Mouse (Mus musculus) liver, embryonic 14.5 days (tissue): ENCODE data around the gene BC049762. TPM values are rescaled to one million over a fixed set of nuclear protein-coding genes. Genes with fewer than 3 reads are reported as not detected.

Experiments used
- ATAC-seq: fragments of 200-750 bp; cut with Nextera tagmentation; 2 replicates; pipeline ENCODE4 v1.8.0; 2017; ENCODE audit warnings: moderate number of reproducible peaks, mild to moderate bottlenecking, moderate library complexity; ENCODE audit not compliant: insufficient read depth
- DNase-seq, 3 experiments: peaks; one replicate each; pipeline ENCODE4 v3.0.0-alpha.2; 2012 to 2013; ENCODE audit warnings: low read depth in 3 of 3, low spot score in 3 of 3
- H3K27ac ChIP-seq: fragments of 300-500 bp; sonication (generic); 2 replicates; pipeline ENCODE4 v1.5.1; 2014; ENCODE audit warnings: moderate library complexity, mild to moderate bottlenecking, control low read depth, inconsistent platforms
- H3K27me3 ChIP-seq: fragments of 300-500 bp; sonication (generic); 2 replicates; pipeline ENCODE4 v1.6.1; 2014; ENCODE audit warnings: mild to moderate bottlenecking, low read length, moderate library complexity; ENCODE audit not compliant: control insufficient read depth, insufficient read depth
- H3K36me3 ChIP-seq: fragments of 300-500 bp; sonication (generic); replicated peaks from 2 replicates; pipeline ENCODE4 v1.6.1; 2014; ENCODE audit warnings: low read depth; ENCODE audit not compliant: control insufficient read depth, insufficient read depth
- H3K4me1 ChIP-seq, 2 experiments: fragments of 200-500 bp in 1 of 2; fragments of 300-500 bp in 1 of 2; sonication (generic) in 1 of 2; replicated peaks; 2 replicates each; pipeline ENCODE4 v1.6.1; 2012 to 2014; ENCODE audit warnings: antibody characterized with exemption in 1 of 2, inconsistent platforms in 1 of 2, low read length in 1 of 2; ENCODE audit not compliant: control insufficient read depth in 2 of 2, insufficient read depth in 2 of 2
- H3K4me2 ChIP-seq: fragments of 300-500 bp; sonication (generic); 2 replicates; pipeline ENCODE4 v1.6.1; 2014; ENCODE audit warnings: low read depth, mild to moderate bottlenecking, control low read depth, moderate library complexity
- H3K4me3 ChIP-seq, 2 experiments: fragments of 200-500 bp in 1 of 2; fragments of 300-500 bp in 1 of 2; sonication (generic) in 1 of 2; 2 replicates each; pipeline ENCODE4 v1.5.1; 2012 to 2014; ENCODE audit warnings: low read depth in 2 of 2, low read length in 2 of 2, mild to moderate bottlenecking in 2 of 2, control low read depth in 1 of 2, inconsistent platforms in 1 of 2, moderate library complexity in 1 of 2; ENCODE audit not compliant: insufficient read depth in 1 of 2
- H3K9ac ChIP-seq: fragments of 300-500 bp; sonication (generic); replicated peaks from 2 replicates; pipeline ENCODE4 v1.6.1; 2014; ENCODE audit warnings: mild to moderate bottlenecking, control low read depth, moderate library complexity
- H3K9me3 ChIP-seq: fragments of 300-500 bp; sonication (generic); 2 replicates; pipeline ENCODE4 v1.6.1; 2016; ENCODE audit warnings: low read length, mixed read lengths; ENCODE audit not compliant: control insufficient read depth
- CTCF ChIP-seq: IDR thresholded peaks from 2 replicates; pipeline ENCODE4 v1.5.1; 2016; ENCODE audit warnings: antibody characterized with exemption, low read depth, control low read depth
- EP300 ChIP-seq: IDR thresholded peaks from 2 replicates; pipeline ENCODE4 v1.6.1; 2016; ENCODE audit warnings: antibody characterized with exemption, low read depth
- WGBS: fragments of 180-500 bp; shearing (Covaris S2); extraction: QIAGEN DNeasy Blood & Tissue Kit; methylation state at CpG from one replicate; pipeline ENCODE4 v1.1.7; 2014; ENCODE audit not compliant: insufficient replicate concordance; 5-methylcytosine and 5-hydroxymethylcytosine counted together
- polyA plus RNA-seq, 2 experiments: library from polyadenylated mRNA; depleted of rRNA in 1 of 2; stranded (reverse) in 1 of 2; unstranded in 1 of 2; fragments of >200 nt; fragmentation: Nextera tagmentation in 1 of 2; extraction: Ambion mirVana in 1 of 2; gene quantifications; 2 replicates each; pipeline versions ENCODE4 v1.2.1 to v1.2.3; 2012 to 2014

The BC049762 gene
- polyA plus RNA-seq (2012; rRNA removed) (0.18 and 0.38 TPM in 2 replicates), polyA plus RNA-seq (2014; fragmentation: Nextera tagmentation; extraction: Ambion mirVana) (0.57 and 0.63 TPM in 2 replicates)

DNA sequence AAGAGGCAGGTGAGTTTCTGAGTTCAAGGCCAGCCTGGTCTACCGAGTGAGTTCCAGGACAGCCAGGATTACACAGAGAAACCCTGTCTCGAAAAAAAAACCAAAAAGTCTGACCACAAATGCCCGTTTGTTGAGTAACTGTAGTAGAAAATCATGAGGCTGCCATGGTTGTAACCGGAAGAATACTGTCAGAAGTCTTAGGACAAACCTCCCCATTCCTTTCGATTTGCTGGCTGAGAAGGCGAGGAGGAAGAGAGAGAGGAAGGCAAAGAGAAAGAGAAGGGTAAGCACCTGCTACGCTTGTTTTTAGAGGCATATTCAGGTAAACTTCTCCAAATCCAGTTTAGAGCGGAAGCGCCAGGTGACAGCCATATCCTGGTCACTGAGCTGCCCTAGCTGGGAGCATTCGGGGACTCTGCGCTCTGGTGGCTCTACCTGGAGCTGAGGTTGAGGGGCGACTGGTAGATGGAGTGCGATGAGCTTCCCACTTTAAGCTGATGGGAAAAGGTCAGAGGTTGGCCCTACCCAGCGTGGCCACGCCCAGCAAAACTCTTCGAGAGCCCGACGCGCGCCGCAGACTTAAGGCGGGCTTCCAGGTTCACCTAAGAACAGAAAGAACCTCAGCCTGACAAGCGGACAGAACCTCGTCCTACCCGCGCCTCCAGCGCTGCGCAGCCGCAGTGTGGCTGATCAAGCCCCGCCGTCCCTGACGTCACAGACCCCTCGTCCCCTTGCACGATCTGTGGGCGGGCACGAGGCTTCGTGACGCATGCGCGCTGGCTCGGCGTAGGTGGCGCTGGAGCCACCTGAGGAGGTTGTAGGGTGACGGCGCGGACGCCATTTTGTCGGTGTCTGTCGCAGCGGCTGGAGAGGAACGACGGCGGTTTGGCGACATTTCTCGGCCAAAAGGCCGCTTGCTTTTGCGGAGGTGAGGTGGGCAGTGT is at the start of gene BC049762:
Gene BC049762 (minus strand): TSS at position 705 of the 944 bp plus-strand sequence.
- WGBS = 5% methylated on average over 57 of the region's 57 CpGs
- Histone ChIP-seq H3K36me3 (peaks cover 14% of the 10 kb centered on the region), H3K4me1 (peaks cover 17 to 24% of the 10 kb centered on the region in 2 experiments), H3K27ac (peak within 1 kb of the TSS; percentile 95), H3K27me3 (no peaks in the 10 kb centered on the region; the same call in 1 of the 2 replicates), H3K9me3 (no peaks in the 10 kb centered on the region), H3K4me2 (peak within 1 kb of the TSS; percentile 99), H3K4me3 (peak within 1 kb of the TSS; percentile 76 to 80), H3K9ac (peak within 1 kb of the TSS; percentile 92)
- DNase-seq (peak; percentile 96 to 98 (median 97)), ATAC-seq (peak; percentile 97)
- TF ChIP-seq CTCF = peak; percentile 69
- TF ChIP-seq EP300 = no peak

DNA sequence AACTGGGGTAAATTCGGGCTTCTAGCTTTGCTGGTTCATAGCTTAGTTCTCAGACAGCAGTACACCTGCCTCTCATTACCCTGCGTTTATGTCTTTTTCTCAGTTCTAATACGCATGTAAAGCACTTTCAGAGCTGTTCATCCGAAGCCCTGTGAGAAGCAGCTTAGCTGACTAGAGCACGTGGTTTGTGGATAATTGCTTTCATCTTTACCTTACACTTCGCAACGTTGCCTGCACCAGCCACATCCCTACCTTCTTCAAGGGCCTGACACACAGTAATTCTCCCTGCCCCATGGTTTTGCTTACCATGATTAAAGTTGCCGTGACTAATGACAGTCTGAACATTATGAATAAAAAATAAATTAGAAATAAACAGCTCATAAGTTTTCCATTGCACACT is 49.0 kb upstream of the BC049762 start:
- Histone ChIP-seq H3K27ac (no peak overlapping the region), H3K36me3 (no peaks in the 10 kb centered on the region), H3K4me3 (no peak overlapping the region), H3K4me1 (no peaks in the 10 kb centered on the region), H3K9ac (no peak overlapping the region), H3K4me2 (no peak overlapping the region), H3K9me3 (no peaks in the 10 kb centered on the region), H3K27me3 (no peaks in the 10 kb centered on the region)
- no peak for ATAC-seq
- no peak for DNase-seq
- 64% methylated on average over 8 of the region's 8 CpGs for WGBS
- TF ChIP-seq CTCF (no peak), EP300 (no peak)

DNA sequence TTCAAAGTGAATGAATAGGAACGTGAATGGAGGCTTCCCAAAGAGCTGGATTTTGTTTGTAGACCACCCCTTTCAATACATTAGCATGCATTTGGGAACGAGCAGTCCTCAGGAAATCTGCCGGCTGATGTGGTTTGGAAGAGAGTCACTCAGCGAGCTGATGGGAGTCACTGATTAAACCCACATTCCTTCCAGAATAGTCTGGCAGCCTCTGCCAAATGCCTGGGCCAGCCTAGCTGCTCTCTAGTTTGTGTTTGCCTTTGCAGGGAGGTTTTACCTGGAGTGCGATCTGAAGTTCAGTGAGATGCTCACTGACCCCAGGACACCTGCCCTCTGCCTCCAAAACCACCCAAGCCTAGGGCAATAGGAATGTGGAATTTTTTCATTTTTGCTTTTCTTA is 45.5 kb upstream of the BC049762 start:
- H3K4me1 ChIP-seq = no peaks in the 10 kb centered on the region
- TF ChIP-seq CTCF (no peak), EP300 (no peak)
- DNase-seq (no peak), ATAC-seq (no peak)
- H3K9ac ChIP-seq = no peak overlapping the region
- H3K4me2 ChIP-seq = no peak overlapping the region
- no peak overlapping the region for H3K4me3 ChIP-seq
- H3K27ac ChIP-seq = no peak overlapping the region
- H3K9me3 ChIP-seq = no peaks in the 10 kb centered on the region
- H3K36me3 ChIP-seq = no peaks in the 10 kb centered on the region
- 28% methylated on average over 5 of the region's 5 CpGs for WGBS
- no peaks in the 10 kb centered on the region for H3K27me3 ChIP-seq

DNA sequence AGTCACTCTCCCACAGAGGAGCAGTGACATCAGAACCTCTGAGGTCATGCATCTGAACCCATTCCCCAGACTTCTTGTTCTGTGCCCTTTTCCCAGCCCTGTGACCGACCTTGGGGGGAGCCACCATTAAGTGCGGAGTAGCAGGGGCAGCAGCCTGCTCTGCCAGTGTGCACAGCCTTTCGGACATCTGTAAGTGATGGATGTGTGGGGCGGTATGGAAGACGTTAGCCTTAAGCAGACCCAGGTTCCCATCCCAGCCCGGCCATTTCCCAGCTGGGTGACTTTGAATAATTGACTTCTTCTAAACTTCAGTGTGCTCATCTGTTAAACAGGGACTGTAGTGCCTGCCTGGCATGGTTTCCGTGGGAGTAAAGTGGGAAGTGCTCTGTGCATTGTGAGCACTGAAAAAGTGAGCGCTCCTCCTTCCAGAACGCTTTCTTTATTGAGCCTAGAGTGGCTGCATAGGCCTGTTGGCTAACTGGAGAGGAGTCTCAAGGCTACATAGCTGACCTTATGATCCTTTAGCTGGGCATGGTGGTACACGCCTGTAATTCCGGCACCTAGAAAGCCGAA is 41.2 kb upstream of the BC049762 start:
- Histone ChIP-seq H3K4me3 (no peak overlapping the region), H3K9ac (no peak overlapping the region), H3K36me3 (no peaks in the 10 kb centered on the region), H3K9me3 (no peaks in the 10 kb centered on the region), H3K27me3 (no peaks in the 10 kb centered on the region), H3K27ac (no peak overlapping the region), H3K4me1 (no peaks in the 10 kb centered on the region), H3K4me2 (no peak overlapping the region)
- ATAC-seq (no peak), DNase-seq (no peak)
- 70% methylated on average over 12 of the region's 12 CpGs for WGBS
- no peak for TF ChIP-seq EP300
- no peak for TF ChIP-seq CTCF

DNA sequence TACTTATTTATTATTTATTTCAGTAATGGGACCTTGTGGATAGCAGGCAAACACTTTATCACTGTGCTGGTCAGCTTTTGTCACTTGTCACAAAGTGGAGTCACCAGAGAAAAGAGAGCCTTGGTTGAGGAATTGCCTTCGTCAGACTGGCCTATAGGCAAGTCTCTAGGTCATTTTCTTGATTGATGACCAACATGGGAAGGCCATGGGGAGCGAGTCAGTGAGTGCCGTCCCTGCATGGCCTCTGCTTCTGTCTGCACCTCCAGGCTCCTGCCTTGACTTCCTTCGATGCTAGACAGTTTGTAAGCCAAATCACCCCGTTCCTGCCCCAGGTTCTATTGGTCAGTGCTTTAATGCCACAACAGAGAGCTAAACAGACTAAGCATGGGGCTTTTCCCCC is 39.5 kb upstream of the BC049762 start:
- DNase-seq = no peak
- Histone ChIP-seq H3K4me2 (no peak overlapping the region), H3K9me3 (no peaks in the 10 kb centered on the region), H3K27me3 (no peaks in the 10 kb centered on the region), H3K27ac (no peak overlapping the region), H3K4me1 (no peaks in the 10 kb centered on the region), H3K9ac (no peak overlapping the region), H3K4me3 (no peak overlapping the region), H3K36me3 (no peaks in the 10 kb centered on the region)
- TF ChIP-seq CTCF (no peak), EP300 (no peak)
- ATAC-seq = no peak
- 66% methylated on average over 5 of the region's 5 CpGs for WGBS
